Mouse (Mus musculus): ENCODE measurements around the gene Gm8232.
"Not testable (repeated sequence)": the region's sequence is repeated elsewhere in the genome, so short reads cannot be mapped to it uniquely, and the experiment has no call there.

Gene Gm8232

DNA sequence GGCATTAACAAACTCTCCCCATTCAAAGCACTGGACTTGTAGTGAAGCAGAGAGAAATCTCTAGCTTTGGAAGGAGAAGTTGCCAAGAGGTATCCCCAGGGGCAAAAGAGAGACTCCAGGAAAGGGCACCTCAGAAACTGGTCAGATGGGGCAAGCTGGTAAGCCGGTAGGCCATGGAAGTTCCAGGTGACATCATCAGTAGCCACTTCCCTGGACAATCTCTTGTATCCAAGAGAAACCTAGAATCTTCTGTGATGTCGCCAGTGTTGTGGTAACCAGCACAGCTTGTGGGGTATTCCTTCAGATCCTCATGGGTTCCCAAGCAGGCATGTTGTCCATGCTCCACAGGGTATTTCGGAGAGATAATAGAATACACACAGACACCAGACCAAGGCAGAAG is at the start of gene Gm8232:
Gene Gm8232, plus strand, starts transcription at position 301 of the 400 bp plus-strand sequence.
- not testable (repeated sequence) for DNase-seq

DNA sequence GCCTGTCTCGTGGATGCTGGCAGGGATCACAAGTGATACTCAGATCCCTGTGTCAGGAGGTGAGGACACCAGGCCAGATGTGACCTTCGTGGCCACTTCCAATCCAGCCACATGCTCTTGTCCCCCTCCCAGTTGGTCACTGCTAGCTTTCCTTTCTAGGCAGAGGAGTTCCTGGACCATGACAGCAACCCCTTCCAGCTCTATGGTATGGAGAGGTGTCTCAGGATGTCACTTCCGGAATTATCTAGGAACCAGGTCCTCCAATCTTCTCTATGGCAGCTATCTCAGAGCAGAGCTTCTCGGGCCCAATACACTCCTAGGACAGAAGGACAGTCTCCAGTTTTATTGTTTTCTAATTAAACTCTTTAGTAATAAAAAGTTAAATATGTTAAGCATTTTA is 49.2 kb upstream of the Gm8232 start:
- not testable (repeated sequence) for DNase-seq

DNA sequence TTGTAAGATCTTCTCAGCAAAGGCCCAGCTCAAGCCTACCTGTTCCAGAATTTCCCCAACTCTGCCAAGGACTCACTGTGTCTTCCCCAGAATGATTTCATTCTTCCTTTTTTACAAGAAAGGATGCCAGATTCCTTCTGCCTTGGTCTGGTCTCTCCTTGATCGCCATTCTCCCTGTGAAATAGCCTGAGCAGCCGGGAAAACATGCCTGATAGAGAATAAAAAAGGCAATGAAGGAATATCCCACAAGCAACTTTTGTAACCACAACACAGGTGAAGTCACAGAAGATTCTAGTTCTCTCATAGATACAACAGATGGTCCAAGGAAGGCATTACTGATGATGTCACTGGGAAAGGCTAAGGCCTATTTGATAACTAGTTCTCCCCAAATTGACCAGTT is 22.8 kb upstream of the Gm8232 start, which contains the start of gene Gm3371:
Gene Gm3371, minus strand, starts transcription at position 101 of the 400 bp plus-strand sequence.
- DNase-seq: not testable (repeated sequence)

Measured in kidney, adult 18-20 months (tissue).